Mouse (Mus musculus) kidney, adult 2 months (tissue): ENCODE results near the gene Dcun1d4.

ENCODE experiments used
- CTCF ChIP-seq: fragments of 200-500 bp; conservative IDR thresholded peaks from 2 replicates; pipeline ENCODE4 v1.5.1; 2011; ENCODE audit warnings: low read depth, mild to moderate bottlenecking, control low read depth, low read length, moderate library complexity, mixed read lengths; ENCODE audit not compliant: insufficient read depth, insufficient read length
- POLR2A ChIP-seq: fragments of 200-500 bp; IDR thresholded peaks from one replicate; pipeline ENCODE4 v1.6.1; 2011; ENCODE audit warnings: low read depth, low read length, control low read depth

GRCm38 (mm10) chr5:73540511-73540871 lies 59.7 kb downstream of the Dcun1d4 start:
- TF ChIP-seq CTCF (no peak), POLR2A (no peak)
